Mouse (Mus musculus) retina, postnatal 1 day (tissue): ENCODE data around the gene Bend3.
"Not testable (repeated sequence)": the region's sequence is repeated elsewhere in the genome, so short reads cannot be mapped to it uniquely, and the experiment has no call there.

Source experiments
- DNase-seq: peaks from one replicate; pipeline ENCODE4 v3.0.0-alpha.2; 2012

The Bend3 gene

GRCm38 (mm10) chr10:43481179-43481578, 2.5 kb downstream of the Bend3 start:
- no peak for DNase-seq

DNA sequence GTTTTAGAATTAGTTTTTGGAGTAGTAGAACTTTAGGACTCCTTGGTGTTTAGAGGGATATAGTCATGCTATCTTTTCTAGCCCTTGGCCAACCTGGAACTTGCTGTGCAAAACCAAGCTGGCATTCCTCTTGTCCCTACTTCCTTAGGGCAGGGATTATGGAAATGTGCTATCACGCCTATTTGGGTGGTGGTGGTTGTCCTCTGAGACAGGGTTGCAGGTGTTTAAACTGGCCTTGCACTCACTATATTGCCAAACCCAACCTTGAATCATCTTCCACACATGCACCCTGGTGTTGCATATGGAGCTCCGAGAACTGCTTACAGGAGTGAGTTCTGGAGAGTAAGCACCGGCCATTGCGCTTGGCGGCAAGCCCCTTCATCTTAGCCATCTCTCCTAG, 3.4 kb downstream of the Bend3 start:
- DNase-seq, result no peak

GRCm38 (mm10) chr10:43483426-43483995, 4.9 kb downstream of the Bend3 start:
- DNase-seq, result no peak

DNA sequence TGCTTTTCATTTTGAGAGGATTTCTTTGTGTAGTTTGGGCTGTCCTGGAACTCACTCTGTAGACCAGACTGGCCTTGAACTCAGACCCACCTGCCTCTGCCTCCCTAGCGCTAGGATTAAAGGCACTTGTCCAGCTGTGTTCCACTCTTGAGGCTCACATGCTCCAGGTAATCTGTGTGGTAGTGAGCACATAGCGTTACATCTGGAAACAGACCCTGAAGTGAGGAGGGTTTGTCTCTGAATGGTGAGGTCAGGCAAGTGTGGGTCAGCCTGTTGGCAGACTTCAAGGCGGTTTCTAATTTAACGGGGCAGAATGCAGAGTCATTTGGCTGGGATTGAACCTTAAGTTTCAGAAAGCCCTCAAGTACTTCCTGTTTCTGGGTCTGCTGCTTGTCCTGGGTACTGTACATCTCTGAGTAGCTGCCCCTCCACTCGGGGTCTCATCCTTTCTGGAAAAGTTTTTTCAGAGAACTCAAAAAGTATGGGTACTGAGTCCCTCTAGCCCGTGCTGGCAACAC, 7.2 kb downstream of the Bend3 start:
- DNase-seq, result no peak

GRCm38 (mm10) chr10:43487441-43488010, 8.9 kb downstream of the Bend3 start:
- DNase-seq, result no peak

DNA sequence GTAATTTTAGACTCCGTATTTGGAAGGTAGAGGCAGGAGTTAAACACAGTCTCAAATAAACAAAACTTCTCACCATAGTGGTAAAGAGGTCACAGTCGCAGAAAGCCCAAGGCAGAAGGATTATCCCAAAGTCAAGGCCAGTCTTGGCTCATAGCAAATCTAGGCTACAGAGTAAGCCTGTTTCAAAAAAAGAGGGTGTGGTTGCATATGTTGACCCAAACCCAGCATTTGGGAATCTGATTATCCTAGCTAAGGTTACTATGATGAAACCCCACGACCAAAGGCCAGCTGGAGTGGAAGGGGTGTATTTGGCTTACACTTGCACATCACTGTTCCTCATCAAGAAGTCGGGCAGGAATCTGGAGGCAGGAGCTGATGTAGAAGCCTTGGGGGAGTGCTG, 9.6 kb downstream of the Bend3 start:
- no peak for DNase-seq

DNA sequence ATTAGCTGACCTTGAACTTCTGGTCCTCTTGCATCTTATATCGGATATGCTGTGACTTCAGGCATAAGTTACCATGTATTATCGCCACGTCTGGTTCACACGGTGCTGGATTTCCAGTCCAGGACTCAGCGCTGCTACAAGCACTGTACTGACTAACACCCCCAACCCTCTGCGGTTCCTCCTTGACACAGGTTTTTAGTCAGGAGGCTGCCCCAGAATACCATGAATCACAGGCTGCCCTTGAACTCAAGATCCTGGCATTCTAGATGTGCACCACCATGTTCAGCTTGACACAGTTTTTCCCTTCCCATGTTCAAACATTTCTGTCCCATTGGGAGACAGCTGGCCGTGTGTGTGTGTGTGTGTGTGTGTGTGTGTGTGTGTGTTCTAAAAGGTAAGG, 10.5 kb downstream of the Bend3 start:
- no peak for DNase-seq

- DNase-seq, result no peak
Measured at GRCm38 (mm10) chr10:43489550-43489949, 10.9 kb downstream of the Bend3 start.

GRCm38 (mm10) chr10:43490034-43490433, 11.4 kb downstream of the Bend3 start:
- no peak for DNase-seq

DNA sequence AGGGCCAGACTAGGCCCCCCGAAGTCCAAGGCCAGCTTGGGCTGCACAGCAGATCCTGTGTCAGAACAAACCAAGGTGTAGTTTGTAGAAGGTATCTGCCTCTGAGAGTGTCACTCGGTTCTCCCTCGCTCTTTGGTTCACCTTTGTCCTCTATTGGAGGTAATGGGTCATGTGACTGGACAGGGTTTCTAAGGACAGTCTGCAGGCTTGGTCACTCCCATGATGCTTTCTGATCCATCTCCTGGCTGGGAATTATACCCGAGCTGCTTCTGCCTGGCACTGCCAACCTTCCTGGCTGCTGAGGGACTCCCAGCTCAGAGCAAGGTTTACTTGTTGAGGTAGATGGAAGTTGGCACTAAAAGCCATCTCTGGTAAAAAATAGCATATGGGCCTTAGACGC, 12.2 kb downstream of the Bend3 start:
- no peak for DNase-seq

GRCm38 (mm10) chr10:43502599-43502998, 24.0 kb downstream of the Bend3 start:
- DNase-seq, result no peak

DNA sequence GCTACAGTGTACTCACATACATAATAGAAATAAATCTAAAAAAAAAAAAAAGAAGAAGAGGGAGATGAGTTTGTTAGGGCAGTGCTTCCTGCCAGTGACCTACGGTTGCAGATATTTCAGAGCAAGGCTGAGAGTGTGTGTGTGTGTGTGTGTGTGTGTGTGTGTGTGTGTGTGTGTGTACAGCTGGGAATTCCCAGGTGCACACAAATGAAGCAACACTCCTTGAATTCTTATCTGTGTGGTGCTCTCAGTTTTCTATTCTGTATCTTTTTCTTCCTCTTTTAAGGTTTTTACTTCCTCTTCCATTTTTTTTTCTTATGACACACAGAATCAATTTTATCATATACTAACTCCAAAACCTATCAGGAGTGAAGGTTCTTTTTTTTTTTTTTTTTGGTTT, 25.7 kb downstream of the Bend3 start:
- no peak for DNase-seq

- DNase-seq, result no peak
Measured at GRCm38 (mm10) chr10:43507051-43507450, 28.4 kb downstream of the Bend3 start.

- DNase-seq, result no peak
Measured at GRCm38 (mm10) chr10:43509228-43509627, 30.6 kb downstream of the Bend3 start.

DNA sequence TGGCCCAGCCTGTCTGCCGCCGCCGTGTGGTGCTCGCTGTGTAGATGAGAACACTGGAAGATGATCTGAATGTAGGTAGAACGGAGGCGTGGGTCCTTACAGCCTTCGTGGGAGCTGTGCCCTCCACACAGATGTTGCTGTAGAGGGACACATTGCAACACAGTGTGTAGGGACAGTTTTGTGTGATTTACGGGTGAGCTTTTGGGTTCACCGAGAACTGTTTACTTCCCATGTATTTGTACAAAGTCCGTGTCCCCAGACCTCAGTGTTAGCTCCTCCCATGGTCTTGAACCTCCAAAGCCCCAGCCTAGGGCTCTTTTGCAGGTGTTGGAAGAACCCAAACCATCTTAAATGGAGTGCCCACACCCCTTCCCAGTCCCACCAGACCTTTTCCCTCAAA, 34.3 kb downstream of the Bend3 start:
- no peak for DNase-seq

- DNase-seq, result peak; percentile 11
Measured at GRCm38 (mm10) chr10:43516992-43517660, 38.5 kb downstream of the Bend3 start.

DNA sequence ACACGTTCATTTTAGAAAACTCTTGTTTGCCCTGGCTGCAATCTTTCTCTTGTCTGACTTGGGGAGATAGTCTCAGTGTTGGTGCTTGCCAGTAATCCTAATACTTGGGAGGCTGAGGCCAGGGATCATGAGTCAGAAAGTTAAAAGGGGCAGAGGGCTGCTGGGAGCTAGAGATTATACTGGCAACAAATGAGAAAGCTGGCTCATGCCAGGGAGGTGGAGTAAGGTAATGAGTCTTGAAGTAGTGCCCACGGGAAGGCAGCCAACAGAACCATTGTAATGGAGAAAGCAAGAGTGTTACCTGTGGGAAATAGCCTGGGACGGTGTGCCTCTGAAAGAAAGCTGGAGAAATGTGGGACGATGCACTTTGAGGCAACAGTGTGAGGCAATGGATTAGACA, 39.2 kb downstream of the Bend3 start:
- DNase-seq, result no peak

GRCm38 (mm10) chr10:43518368-43518767, 39.7 kb downstream of the Bend3 start:
- DNase-seq, result no peak

- no peak for DNase-seq
Measured at GRCm38 (mm10) chr10:43519977-43520376, 41.3 kb downstream of the Bend3 start.

DNA sequence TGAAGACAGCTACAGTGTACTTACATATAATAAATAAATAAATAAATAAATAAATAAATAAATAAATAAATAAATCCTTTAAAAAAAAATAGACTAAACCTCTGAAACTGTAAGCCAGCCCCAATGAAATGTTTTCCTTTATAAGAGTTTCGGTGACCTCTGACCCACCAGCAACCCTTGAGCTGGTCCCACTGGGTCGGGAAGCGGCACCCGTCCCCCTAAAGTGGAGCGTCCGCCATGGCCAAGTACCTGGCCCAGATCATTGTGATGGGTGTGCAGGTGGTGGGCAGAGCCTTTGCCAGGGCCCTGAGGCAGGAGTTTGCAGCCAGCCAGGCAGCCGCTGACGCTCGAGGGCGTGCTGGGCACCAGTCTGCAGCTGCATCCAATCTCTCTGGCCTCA, 45.3 kb downstream of the Bend3 start, which contains the start of gene Gm9803:
Gm9803 (plus strand) TSS at position 154 of the 400 bp plus-strand sequence.
- not testable (repeated sequence) for DNase-seq

DNA sequence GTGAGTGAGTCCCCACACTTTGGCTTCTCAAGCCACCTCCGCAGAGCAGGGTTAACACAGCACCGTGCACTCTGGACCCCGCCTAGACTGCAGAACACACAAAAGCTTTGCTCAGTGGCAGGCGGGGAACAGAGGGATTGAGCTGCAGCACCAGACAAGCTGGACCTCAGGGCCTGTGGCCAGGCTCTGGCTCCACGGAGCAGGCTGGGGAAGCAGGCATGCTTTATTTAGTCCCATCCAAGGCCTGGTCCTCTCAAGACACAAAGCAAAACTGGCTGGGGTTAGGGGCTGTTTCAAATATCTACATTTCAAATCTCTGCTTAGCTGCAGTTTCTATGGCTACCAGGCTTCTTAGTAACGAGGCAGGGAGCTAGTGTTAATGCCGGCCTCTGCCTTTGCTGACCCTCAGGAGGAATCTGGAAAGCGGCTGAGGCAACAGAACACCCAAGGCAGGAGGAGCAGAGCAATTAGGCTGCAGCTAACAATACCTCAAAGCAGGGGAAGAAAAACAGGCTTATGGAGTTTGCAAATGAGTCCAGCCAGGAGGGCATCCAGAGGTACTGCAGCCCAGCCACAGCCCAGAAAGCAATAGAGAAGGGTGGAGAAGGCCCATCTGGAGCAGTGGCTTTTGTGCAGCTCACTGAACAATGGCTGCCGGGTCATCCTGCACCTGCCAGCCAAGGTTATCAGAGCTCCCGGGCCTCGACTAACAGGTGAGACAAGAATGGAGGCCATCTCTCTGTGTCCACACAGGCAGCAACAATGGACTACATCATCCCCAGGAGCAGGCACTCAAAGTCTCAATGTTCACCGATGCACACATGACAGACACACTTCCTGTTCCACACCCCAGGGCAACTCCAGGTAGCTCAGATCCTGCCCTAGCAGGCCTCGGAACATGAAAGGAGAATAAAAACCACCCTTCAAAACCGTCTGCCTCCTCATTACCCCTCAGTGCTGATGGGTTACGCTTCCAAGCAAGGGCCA, 48.9 kb downstream of the Bend3 start:
- peak; percentile 61 for DNase-seq

DNA sequence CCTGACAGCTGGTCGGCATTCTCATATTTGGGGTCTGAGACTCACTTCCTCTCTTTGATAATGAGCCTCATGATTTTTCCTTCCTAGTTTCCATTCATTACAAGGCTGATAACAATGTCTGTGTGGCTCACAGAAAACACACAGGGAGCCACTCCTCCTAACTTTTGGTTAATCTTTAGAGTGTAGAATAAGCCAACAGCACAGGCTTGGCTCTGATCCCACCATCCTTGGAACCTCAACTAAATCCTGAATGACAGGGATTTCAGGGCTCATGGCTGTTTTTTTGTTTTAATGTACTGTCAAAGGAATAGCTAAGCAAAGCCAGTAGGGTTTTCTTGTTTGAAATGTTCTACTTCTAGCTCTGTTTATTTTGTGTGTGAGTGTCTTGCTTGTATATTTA, 55.8 kb downstream of the Bend3 start:
- no peak for DNase-seq

DNA sequence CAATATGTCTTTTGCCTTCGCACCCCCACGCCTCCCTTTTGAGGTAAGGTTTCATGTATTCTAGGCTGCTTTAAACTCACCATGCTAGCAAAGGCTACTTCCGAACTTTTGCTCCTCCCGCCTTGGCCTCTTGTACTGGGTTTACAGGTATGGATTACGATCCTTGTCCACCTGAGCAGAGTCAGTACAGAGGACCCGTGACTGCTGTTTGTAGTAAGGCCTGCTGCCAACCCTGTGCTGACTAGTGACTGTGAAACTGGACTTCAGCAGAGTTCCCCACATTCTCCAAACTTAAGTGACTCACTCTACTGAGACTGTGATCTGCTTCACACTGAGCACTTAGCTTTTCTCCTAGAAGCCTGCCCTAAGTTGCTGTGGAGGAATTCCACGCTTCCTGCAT, 59.0 kb downstream of the Bend3 start:
- no peak for DNase-seq
